Mouse (Mus musculus): ENCODE measurements around the gene Lamtor1.

GRCm38 (mm10) chr7:101906696-101907095 is 992 bp downstream of the Lamtor1 start:
- no peak for TF ChIP-seq CTCF (IDR thresholded peaks at IDR 0.05; ENCODE audit: low read depth, low read length)
- no peak for TF ChIP-seq POLR2A (IDR thresholded peaks at IDR 0.05; ENCODE audit: borderline replicate concordance, low read depth, low read length)
